Mouse (Mus musculus): ENCODE data around the gene Gabpa. TPM values are rescaled to one million over a fixed set of nuclear protein-coding genes. Genes with fewer than 3 reads are reported as not detected.

Gene Gabpa
- polyA plus RNA-seq, 2 experiments = 11.2 to 15.5 TPM

DNA sequence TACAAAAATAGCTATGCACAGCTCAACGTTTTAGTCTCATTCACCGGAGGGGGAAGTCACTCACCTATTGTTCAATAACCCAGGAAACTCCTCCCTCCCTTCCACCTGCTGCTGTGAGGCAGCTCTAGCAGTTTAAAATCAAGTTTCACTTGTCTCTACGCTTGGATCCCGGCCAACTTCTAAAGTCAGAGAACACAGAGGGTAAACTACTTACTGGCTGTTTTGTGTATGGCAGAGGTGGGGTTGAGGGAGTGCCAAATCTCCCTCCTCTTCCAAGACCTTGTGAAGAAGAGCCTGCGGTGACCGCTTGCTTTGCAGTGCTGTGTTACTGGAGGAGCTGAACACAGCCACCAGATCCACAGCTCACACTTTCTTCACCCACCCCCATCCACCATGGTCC is 9.7 kb upstream of the Gabpa start:
- Histone ChIP-seq H3K27ac (no peak overlapping the region), H3K4me3 (ENCODE audit: insufficient read depth in 1 of 2, low read depth in 2 of 2, low read length in 2 of 2) (no peak overlapping the region), H3K36me3 (replicated peaks; ENCODE audit: control insufficient read depth, insufficient read depth, low read depth) (peaks cover 36% of the 10 kb centered on the region), H3K4me2 (ENCODE audit: low read depth) (no peak overlapping the region), H3K9me3 (ENCODE audit: control insufficient read depth, low read length) (no peaks in the 10 kb centered on the region), H3K9ac (replicated peaks) (no peak overlapping the region), H3K4me1 (replicated peaks; ENCODE audit: control insufficient read depth in 2 of 2, insufficient read depth in 2 of 2, low read length in 1 of 2) (no peaks in the 10 kb centered on the region), H3K27me3 (ENCODE audit: control insufficient read depth, insufficient read depth, low read length) (no peaks in the 10 kb centered on the region)
- TF ChIP-seq EP300 (IDR thresholded peaks at IDR 0.05; ENCODE audit: low read depth) = no peak
- no peak for TF ChIP-seq CTCF (IDR thresholded peaks at IDR 0.05; ENCODE audit: low read depth)
- WGBS (ENCODE audit: insufficient replicate concordance) = 69% methylated on average over 6 of the region's 6 CpGs
- no peak for DNase-seq (ENCODE audit: low read depth in 3 of 3, low spot score in 3 of 3)
- no peak for ATAC-seq (ENCODE audit: insufficient read depth)

DNA sequence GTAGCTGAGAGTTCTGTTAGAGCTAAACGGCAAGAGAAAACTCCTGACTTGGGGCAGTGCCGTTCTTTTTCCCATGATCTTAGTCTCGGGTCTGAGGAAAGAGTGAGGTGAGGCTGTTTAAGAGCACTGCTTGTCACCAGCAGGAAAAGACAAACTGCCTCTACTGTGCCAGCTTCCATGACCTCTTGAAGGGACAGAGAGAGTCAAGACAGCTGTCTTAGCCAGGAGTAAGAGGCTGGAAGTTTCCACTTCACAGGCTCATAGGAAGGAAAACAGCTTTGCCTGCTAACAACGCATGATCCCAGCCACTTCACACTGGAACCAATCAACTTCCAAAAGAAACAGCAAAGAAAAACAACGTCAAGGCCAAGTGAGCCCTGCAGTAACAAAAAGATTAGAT is 3.0 kb upstream of the Gabpa start:
- DNase-seq (ENCODE audit: low read depth in 3 of 3, low spot score in 3 of 3) (no peak), ATAC-seq (ENCODE audit: insufficient read depth) (no peak)
- 84% methylated on average over 5 of the region's 5 CpGs for WGBS (ENCODE audit: insufficient replicate concordance)
- Histone ChIP-seq H3K4me2 (ENCODE audit: low read depth) (no peak overlapping the region), H3K9ac (replicated peaks) (no peak overlapping the region), H3K4me1 (replicated peaks; ENCODE audit: control insufficient read depth in 2 of 2, insufficient read depth in 2 of 2, low read length in 1 of 2) (peaks cover 0 to 10% of the 10 kb centered on the region in 2 experiments; a peak in 3 of 4 replicates), H3K36me3 (replicated peaks; ENCODE audit: control insufficient read depth, insufficient read depth, low read depth) (peaks cover 40% of the 10 kb centered on the region), H3K9me3 (ENCODE audit: control insufficient read depth, low read length) (no peaks in the 10 kb centered on the region), H3K27me3 (ENCODE audit: control insufficient read depth, insufficient read depth, low read length) (no peaks in the 10 kb centered on the region), H3K27ac (no peak overlapping the region), H3K4me3 (ENCODE audit: insufficient read depth in 1 of 2, low read depth in 2 of 2, low read length in 2 of 2) (no peak overlapping the region)
- TF ChIP-seq EP300 (IDR thresholded peaks at IDR 0.05; ENCODE audit: low read depth) (no peak), CTCF (IDR thresholded peaks at IDR 0.05; ENCODE audit: low read depth) (no peak)

DNA sequence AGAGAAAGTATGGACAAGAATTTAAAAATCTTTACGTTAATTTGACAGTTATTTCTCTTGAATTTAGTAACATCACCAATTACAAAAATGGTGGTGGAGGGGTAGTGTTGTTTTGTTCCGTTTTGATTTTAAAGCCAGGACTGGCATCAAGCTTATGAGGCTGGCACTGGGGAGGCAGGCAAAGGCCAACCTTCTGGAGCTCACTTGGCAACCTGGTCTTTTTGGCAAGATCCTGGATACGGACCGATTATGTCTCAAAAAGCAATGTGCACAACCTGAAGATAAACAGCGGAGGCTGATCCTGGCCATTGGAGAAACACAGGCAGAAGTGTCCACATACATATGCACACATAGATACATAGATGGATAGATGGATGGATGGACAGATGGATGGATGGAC is 2.0 kb upstream of the Gabpa start:
- Histone ChIP-seq H3K27ac (no peak overlapping the region), H3K4me2 (ENCODE audit: low read depth) (peak overlapping the region; percentile 71; the same call in 1 of the 2 replicates), H3K4me1 (replicated peaks; ENCODE audit: control insufficient read depth in 2 of 2, insufficient read depth in 2 of 2, low read length in 1 of 2) (peaks cover 0 to 12% of the 10 kb centered on the region in 2 experiments; a peak in 3 of 4 replicates), H3K9me3 (ENCODE audit: control insufficient read depth, low read length) (no peaks in the 10 kb centered on the region), H3K4me3 (ENCODE audit: insufficient read depth in 1 of 2, low read depth in 2 of 2, low read length in 2 of 2) (no peak overlapping the region), H3K36me3 (replicated peaks; ENCODE audit: control insufficient read depth, insufficient read depth, low read depth) (peaks cover 30% of the 10 kb centered on the region), H3K9ac (replicated peaks) (no peak overlapping the region), H3K27me3 (ENCODE audit: control insufficient read depth, insufficient read depth, low read length) (no peaks in the 10 kb centered on the region)
- no peak for ATAC-seq (ENCODE audit: insufficient read depth)
- WGBS (ENCODE audit: insufficient replicate concordance) = 80% methylated on average over 5 of the region's 5 CpGs
- no peak for DNase-seq (ENCODE audit: low read depth in 3 of 3, low spot score in 3 of 3)
- no peak for TF ChIP-seq CTCF (IDR thresholded peaks at IDR 0.05; ENCODE audit: low read depth)

DNA sequence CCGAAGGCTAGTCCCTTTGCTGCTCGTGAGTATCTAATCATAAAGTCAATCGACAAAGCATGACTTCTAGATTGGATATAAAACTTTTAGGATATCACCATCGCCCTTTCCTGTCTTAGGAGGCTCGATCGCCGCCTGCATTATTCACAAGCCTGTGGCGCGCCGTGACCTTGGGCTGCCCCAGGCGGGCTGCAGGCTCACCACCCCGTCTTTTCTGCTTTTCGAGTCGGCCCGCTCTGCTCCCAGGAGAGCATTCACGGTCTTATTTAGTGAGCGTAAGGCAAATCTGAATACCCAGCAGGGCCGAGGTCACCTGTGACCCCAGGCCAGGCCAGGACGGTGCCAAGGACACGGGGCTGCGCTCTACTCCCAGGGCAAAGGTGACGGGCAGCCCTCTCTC is 381 bp upstream of the Gabpa start:
- H3K4me2 ChIP-seq (ENCODE audit: low read depth) = peak overlapping the region; percentile 71
- under 1% methylated on average over 22 of the region's 22 CpGs for WGBS (ENCODE audit: insufficient replicate concordance)
- no peaks in the 10 kb centered on the region for H3K9me3 ChIP-seq (ENCODE audit: control insufficient read depth, low read length)
- ATAC-seq (ENCODE audit: insufficient read depth) (peak; percentile 21), DNase-seq (ENCODE audit: low read depth in 3 of 3, low spot score in 3 of 3) (peak in 1 of 3 experiments; percentile 5)
- H3K27me3 ChIP-seq (ENCODE audit: control insufficient read depth, insufficient read depth, low read length) = no peaks in the 10 kb centered on the region
- peaks cover 0 to 12% of the 10 kb centered on the region in 2 experiments; a peak in 3 of 4 replicates for H3K4me1 ChIP-seq (replicated peaks; ENCODE audit: control insufficient read depth in 2 of 2, insufficient read depth in 2 of 2, low read length in 1 of 2)
- TF ChIP-seq CTCF (IDR thresholded peaks at IDR 0.05; ENCODE audit: low read depth) = no peak
- no peak for TF ChIP-seq EP300 (IDR thresholded peaks at IDR 0.05; ENCODE audit: low read depth)
- H3K9ac ChIP-seq (replicated peaks) = peak overlapping the region; percentile 96
- H3K36me3 ChIP-seq (replicated peaks; ENCODE audit: control insufficient read depth, insufficient read depth, low read depth) = peaks cover 14% of the 10 kb centered on the region
- peak overlapping the region; percentile 90 for H3K27ac ChIP-seq
- peak overlapping the region; percentile 77 to 99 for H3K4me3 ChIP-seq (ENCODE audit: insufficient read depth in 1 of 2, low read depth in 2 of 2, low read length in 2 of 2)

DNA sequence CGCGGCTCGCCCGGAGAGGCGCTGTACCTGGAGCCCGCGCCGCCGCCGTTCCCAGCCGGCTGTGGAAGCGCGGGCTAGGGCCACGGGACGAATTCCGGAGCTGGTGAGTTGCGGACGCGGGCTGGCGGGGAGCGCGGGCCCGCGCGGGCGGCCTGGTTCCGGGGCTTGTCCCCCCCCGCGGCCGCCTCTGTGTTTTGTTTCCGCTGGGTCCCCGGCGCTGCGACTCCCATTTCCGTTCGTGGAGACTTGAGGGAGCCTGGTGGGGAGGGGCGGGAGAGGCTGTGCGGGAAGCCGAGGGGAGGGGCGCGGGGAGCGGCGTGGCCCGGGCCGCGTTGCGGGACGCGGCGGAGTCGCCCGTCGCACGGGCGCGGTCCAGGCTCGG is 707 bp downstream of the Gabpa start, which contains the start of gene Atp5j:
Atp5j (minus strand) TSS at position 185 of the 382 bp plus-strand sequence.
- peak within 1 kb of the TSS; percentile 90 for H3K27ac ChIP-seq
- peaks cover 8% of the 10 kb centered on the region for H3K36me3 ChIP-seq (replicated peaks; ENCODE audit: control insufficient read depth, insufficient read depth, low read depth)
- peak within 1 kb of the TSS; percentile 96 for H3K9ac ChIP-seq (replicated peaks)
- H3K4me3 ChIP-seq (ENCODE audit: insufficient read depth in 1 of 2, low read depth in 2 of 2, low read length in 2 of 2) = peak within 1 kb of the TSS; percentile 77 to 99
- WGBS (ENCODE audit: insufficient replicate concordance) = 0% methylated on average over 56 of the region's 57 CpGs
- peak; percentile 24 for ATAC-seq (ENCODE audit: insufficient read depth)
- no peaks in the 10 kb centered on the region for H3K9me3 ChIP-seq (ENCODE audit: control insufficient read depth, low read length)
- peak within 1 kb of the TSS; percentile 71 for H3K4me2 ChIP-seq (ENCODE audit: low read depth)
- peak; percentile 31 to 43 (median 36) for DNase-seq (ENCODE audit: low read depth in 3 of 3, low spot score in 3 of 3)
- TF ChIP-seq CTCF (IDR thresholded peaks at IDR 0.05; ENCODE audit: low read depth) (no peak), EP300 (IDR thresholded peaks at IDR 0.05; ENCODE audit: low read depth) (no peak)
- peaks cover 0 to 12% of the 10 kb centered on the region in 2 experiments; a peak in 3 of 4 replicates for H3K4me1 ChIP-seq (replicated peaks; ENCODE audit: control insufficient read depth in 2 of 2, insufficient read depth in 2 of 2, low read length in 1 of 2)
- H3K27me3 ChIP-seq (ENCODE audit: control insufficient read depth, insufficient read depth, low read length) = no peaks in the 10 kb centered on the region
